Mouse (Mus musculus) neural tube, embryonic 12.5 days (tissue): ENCODE data around the gene Slc19a2. TPM values are rescaled to one million over a fixed set of nuclear protein-coding genes. Genes with fewer than 3 reads are reported as not detected.

Source experiments
- ATAC-seq: fragments of 200-750 bp; cut with Nextera tagmentation; 2 replicates; pipeline ENCODE4 v1.8.0; 2017; ENCODE audit warnings: low read depth, mild to moderate bottlenecking, moderate TSS enrichment, moderate library complexity; ENCODE audit not compliant: low FRiP score
- H3K27ac ChIP-seq: fragments of 300-500 bp; sonication (generic); 2 replicates; pipeline ENCODE4 v1.5.1; 2016
- H3K27me3 ChIP-seq: fragments of 300-500 bp; sonication (generic); replicated peaks from 2 replicates; pipeline ENCODE4 v1.6.1; 2016; ENCODE audit warnings: mild to moderate bottlenecking
- H3K36me3 ChIP-seq: fragments of 300-500 bp; sonication (generic); 2 replicates; pipeline ENCODE4 v1.6.1; 2016; ENCODE audit warnings: mild to moderate bottlenecking
- H3K4me1 ChIP-seq: fragments of 300-500 bp; sonication (generic); 2 replicates; pipeline ENCODE4 v1.6.1; 2016
- H3K4me2 ChIP-seq: fragments of 300-500 bp; sonication (generic); replicated peaks from 2 replicates; pipeline ENCODE4 v1.6.1; 2016; ENCODE audit warnings: mild to moderate bottlenecking
- H3K4me3 ChIP-seq: fragments of 300-500 bp; sonication (generic); 2 replicates; pipeline ENCODE4 v1.5.1; 2016
- H3K9ac ChIP-seq: fragments of 300-500 bp; sonication (generic); 2 replicates; pipeline ENCODE4 v1.6.1; 2016; ENCODE audit warnings: mild to moderate bottlenecking
- H3K9me3 ChIP-seq: fragments of 300-500 bp; sonication (generic); 2 replicates; pipeline ENCODE4 v1.6.1; 2016; ENCODE audit warnings: mild to moderate bottlenecking
- WGBS: fragments of 180-500 bp; shearing (Covaris S2); methylation state at CpG from one replicate; pipeline ENCODE4 v1.1.7; 2016; 5-methylcytosine and 5-hydroxymethylcytosine counted together
- polyA plus RNA-seq: library from polyadenylated mRNA; unstranded; fragments of >200 nt; fragmentation: Nextera tagmentation; extraction: Ambion mirVana; gene quantifications from 2 replicates; pipeline ENCODE4 v1.2.1, GENCODE M21; 2016

Slc19a2 gene
- polyA plus RNA-seq, 1 experiment from 2014 or later = 8.8 TPM

GRCm38 (mm10) chr1:164233447-164233846, 15.4 kb upstream of the Slc19a2 start:
- Histone ChIP-seq H3K9ac (no peak overlapping the region), H3K36me3 (no peaks in the 10 kb centered on the region), H3K4me2 (no peak overlapping the region), H3K27me3 (no peaks in the 10 kb centered on the region), H3K4me1 (no peaks in the 10 kb centered on the region), H3K4me3 (no peak overlapping the region), H3K27ac (no peak overlapping the region), H3K9me3 (no peaks in the 10 kb centered on the region)
- 76% methylated on average over 1 of the region's 1 CpGs for WGBS
- ATAC-seq = no peak

GRCm38 (mm10) chr1:164235078-164235477, 13.8 kb upstream of the Slc19a2 start:
- Histone ChIP-seq H3K27me3 (no peaks in the 10 kb centered on the region), H3K4me1 (no peaks in the 10 kb centered on the region), H3K27ac (no peak overlapping the region), H3K4me2 (no peak overlapping the region), H3K36me3 (no peaks in the 10 kb centered on the region), H3K9me3 (no peaks in the 10 kb centered on the region), H3K9ac (no peak overlapping the region), H3K4me3 (no peak overlapping the region)
- WGBS = 74% methylated on average over 7 of the region's 7 CpGs
- ATAC-seq = no peak

GRCm38 (mm10) chr1:164236078-164236477, 12.8 kb upstream of the Slc19a2 start:
- Histone ChIP-seq H3K4me2 (no peak overlapping the region), H3K36me3 (no peaks in the 10 kb centered on the region), H3K4me1 (no peaks in the 10 kb centered on the region), H3K9ac (no peak overlapping the region), H3K27ac (no peak overlapping the region), H3K9me3 (no peaks in the 10 kb centered on the region), H3K4me3 (no peak overlapping the region), H3K27me3 (no peaks in the 10 kb centered on the region)
- 79% methylated on average over 7 of the region's 7 CpGs for WGBS
- ATAC-seq = no peak

GRCm38 (mm10) chr1:164241494-164241893, 7.4 kb upstream of the Slc19a2 start:
- Histone ChIP-seq H3K36me3 (no peaks in the 10 kb centered on the region), H3K4me1 (no peaks in the 10 kb centered on the region), H3K9ac (no peak overlapping the region), H3K27me3 (no peaks in the 10 kb centered on the region), H3K9me3 (no peaks in the 10 kb centered on the region), H3K4me2 (no peak overlapping the region), H3K4me3 (no peak overlapping the region), H3K27ac (no peak overlapping the region)
- 87% methylated on average over 2 of the region's 2 CpGs for WGBS
- ATAC-seq = no peak

GRCm38 (mm10) chr1:164242809-164243208, 6.0 kb upstream of the Slc19a2 start:
- Histone ChIP-seq H3K4me2 (no peak overlapping the region), H3K27me3 (no peaks in the 10 kb centered on the region), H3K9ac (no peak overlapping the region), H3K36me3 (no peaks in the 10 kb centered on the region), H3K4me1 (peaks cover 4% of the 10 kb centered on the region; the same call in 1 of the 2 replicates), H3K4me3 (no peak overlapping the region), H3K9me3 (no peaks in the 10 kb centered on the region), H3K27ac (no peak overlapping the region)
- no peak for ATAC-seq
- WGBS = 71% methylated on average over 8 of the region's 8 CpGs

- Histone ChIP-seq H3K36me3 (no peaks in the 10 kb centered on the region), H3K9ac (peak overlapping the region; percentile 48; the same call in 1 of the 2 replicates), H3K4me1 (peaks cover 23% of the 10 kb centered on the region; the same call in 1 of the 2 replicates), H3K27ac (no peak overlapping the region), H3K27me3 (no peaks in the 10 kb centered on the region), H3K4me2 (peak overlapping the region; percentile 87), H3K4me3 (0 out of 2 replicates have a peak overlapping the region, but pooled peaks have one; percentile 61), H3K9me3 (no peaks in the 10 kb centered on the region)
- no peak for ATAC-seq
- 34% methylated on average over 8 of the region's 8 CpGs for WGBS
These were observed 1.4 kb upstream of the Slc19a2 start for GRCm38 (mm10) chr1:164247442-164247841.

- H3K4me2 ChIP-seq = peak overlapping the region; percentile 87
- ATAC-seq = no peak
- H3K9ac ChIP-seq = peak overlapping the region; percentile 48; the same call in 1 of the 2 replicates
- 7% methylated on average over 10 of the region's 10 CpGs for WGBS
- no peak overlapping the region for H3K27ac ChIP-seq
- H3K27me3 ChIP-seq = no peaks in the 10 kb centered on the region
- H3K9me3 ChIP-seq = no peaks in the 10 kb centered on the region
- H3K4me3 ChIP-seq = peak overlapping the region; percentile 61; the same call in 1 of the 2 replicates
- peaks cover 23% of the 10 kb centered on the region; the same call in 1 of the 2 replicates for H3K4me1 ChIP-seq
- H3K36me3 ChIP-seq = no peaks in the 10 kb centered on the region
These were observed 875 bp upstream of the Slc19a2 start for GRCm38 (mm10) chr1:164247971-164248370.

- no peak overlapping the region for H3K27ac ChIP-seq
- no peaks in the 10 kb centered on the region for H3K9me3 ChIP-seq
These were observed 476 bp downstream of the Slc19a2 start for GRCm38 (mm10) chr1:164249332-164249711.

GRCm38 (mm10) chr1:164250391-164251150, 1.7 kb downstream of the Slc19a2 start:
- WGBS = 61% methylated on average over 8 of the region's 8 CpGs
- Histone ChIP-seq H3K4me1 (peaks cover 23% of the 10 kb centered on the region; the same call in 1 of the 2 replicates), H3K4me3 (peak overlapping the region; percentile 61; the same call in 1 of the 2 replicates), H3K36me3 (no peaks in the 10 kb centered on the region), H3K9ac (no peak overlapping the region), H3K4me2 (peak overlapping the region; percentile 87), H3K27me3 (no peaks in the 10 kb centered on the region), H3K9me3 (no peaks in the 10 kb centered on the region), H3K27ac (no peak overlapping the region)
- ATAC-seq = no peak

More at GRCm38 (mm10) chr1:164249332-164249711, 476 bp downstream of the Slc19a2 start:
- no peak for ATAC-seq
- Histone ChIP-seq H3K4me2 (peak overlapping the region; percentile 87), H3K9ac (peak overlapping the region; percentile 74), H3K4me1 (peaks cover 23% of the 10 kb centered on the region; the same call in 1 of the 2 replicates), H3K36me3 (no peaks in the 10 kb centered on the region), H3K27me3 (no peaks in the 10 kb centered on the region), H3K4me3 (peak overlapping the region; percentile 61)
- under 1% methylated on average over 33 of the region's 33 CpGs for WGBS

GRCm38 (mm10) chr1:164251438-164251837, 2.6 kb downstream of the Slc19a2 start:
- Histone ChIP-seq H3K4me2 (no peak overlapping the region), H3K9ac (no peak overlapping the region), H3K4me1 (peaks cover 23% of the 10 kb centered on the region; the same call in 1 of the 2 replicates), H3K36me3 (no peaks in the 10 kb centered on the region), H3K27ac (no peak overlapping the region), H3K4me3 (no peak overlapping the region), H3K9me3 (no peaks in the 10 kb centered on the region), H3K27me3 (no peaks in the 10 kb centered on the region)
- ATAC-seq = no peak
- 86% methylated on average over 1 of the region's 1 CpGs for WGBS

GRCm38 (mm10) chr1:164252551-164252950, 3.7 kb downstream of the Slc19a2 start:
- Histone ChIP-seq H3K27me3 (no peaks in the 10 kb centered on the region), H3K4me3 (no peak overlapping the region), H3K4me2 (no peak overlapping the region), H3K9me3 (no peaks in the 10 kb centered on the region), H3K27ac (no peak overlapping the region), H3K36me3 (peaks cover 9% of the 10 kb centered on the region; the same call in 1 of the 2 replicates), H3K4me1 (peaks cover 22% of the 10 kb centered on the region; the same call in 1 of the 2 replicates), H3K9ac (no peak overlapping the region)
- no peak for ATAC-seq
- 63% methylated on average over 5 of the region's 5 CpGs for WGBS

- H3K27me3 ChIP-seq = no peaks in the 10 kb centered on the region
- H3K4me2 ChIP-seq = no peak overlapping the region
- no peaks in the 10 kb centered on the region for H3K9me3 ChIP-seq
- no peak overlapping the region for H3K4me3 ChIP-seq
- WGBS = 83% methylated on average over 3 of the region's 3 CpGs
- peaks cover 10% of the 10 kb centered on the region; the same call in 1 of the 2 replicates for H3K4me1 ChIP-seq
- H3K9ac ChIP-seq = no peak overlapping the region
- peaks cover 9% of the 10 kb centered on the region; the same call in 1 of the 2 replicates for H3K36me3 ChIP-seq
- ATAC-seq = no peak
- no peak overlapping the region for H3K27ac ChIP-seq
These were observed 6.0 kb downstream of the Slc19a2 start for GRCm38 (mm10) chr1:164254836-164255235.
